Mouse (Mus musculus): ENCODE measurements around the gene Crim1. TPM values are rescaled to one million over a fixed set of nuclear protein-coding genes. Genes with fewer than 3 reads are reported as not detected.

Crim1 gene
- polyA plus RNA-seq, 1 experiment from 2014 or later: 9.4 TPM

DNA sequence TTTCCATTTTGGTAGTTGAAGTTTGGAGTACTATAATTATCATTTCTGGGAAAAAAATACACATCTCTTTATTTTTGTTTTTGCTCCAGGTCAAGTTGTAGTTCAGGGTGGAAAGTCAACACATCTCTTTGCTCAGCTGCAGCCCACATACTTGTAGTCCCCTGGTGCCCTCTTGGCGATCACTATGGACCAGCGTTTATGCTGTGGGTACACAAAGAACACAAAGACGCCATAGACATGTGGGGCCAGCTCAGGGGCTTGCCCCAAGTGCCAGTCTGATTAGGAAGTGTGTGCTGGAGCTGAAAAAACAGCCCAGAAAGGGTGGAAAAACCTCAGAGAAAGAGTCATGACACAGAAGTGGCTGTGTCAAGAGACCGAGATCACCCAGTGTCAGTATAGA, 68.5 kb downstream of the Crim1 start:
- Histone ChIP-seq H3K4me1 (ENCODE audit: control insufficient read depth, insufficient read depth, low read length) (peaks cover 6% of the 10 kb centered on the region; the same call in 1 of the 2 replicates), H3K27ac (ENCODE audit: low read depth, low read length) (no peak overlapping the region), H3K36me3 (ENCODE audit: control insufficient read depth, insufficient read depth, low read length) (no peaks in the 10 kb centered on the region), H3K4me2 (replicated peaks; ENCODE audit: low read depth, low read length) (no peak overlapping the region), H3K9ac (ENCODE audit: low read depth, low read length) (no peak overlapping the region), H3K27me3 (ENCODE audit: control insufficient read depth, insufficient read depth, low read length) (no peaks in the 10 kb centered on the region), H3K9me3 (ENCODE audit: control insufficient read depth, low read length) (no peaks in the 10 kb centered on the region), H3K4me3 (ENCODE audit: low read length) (no peak overlapping the region)
- 68% methylated on average over 4 of the region's 4 CpGs for WGBS
- ATAC-seq (ENCODE audit: low FRiP score, low TSS enrichment): no peak

DNA sequence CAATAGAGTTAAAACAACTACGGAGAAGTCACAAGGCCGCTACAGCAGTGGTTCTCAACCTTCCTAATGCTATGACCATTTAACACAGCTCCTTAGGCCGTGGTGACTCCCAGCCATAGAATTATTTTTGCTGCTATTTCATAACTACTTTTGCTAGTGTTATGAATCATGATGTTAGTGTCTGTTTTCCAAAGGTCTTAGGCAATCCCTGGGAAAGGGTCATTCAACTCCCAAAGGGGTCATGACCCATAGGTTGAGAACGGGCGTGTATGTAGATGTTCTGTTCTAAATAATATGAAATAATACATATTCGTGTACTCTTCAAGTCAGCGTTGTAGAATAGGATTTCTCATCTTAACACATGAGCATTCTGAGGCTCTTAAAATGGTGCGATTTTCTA, 69.3 kb downstream of the Crim1 start:
- WGBS: 94% methylated on average over 8 of the region's 8 CpGs
- no peaks in the 10 kb centered on the region for H3K27me3 ChIP-seq (ENCODE audit: control insufficient read depth, insufficient read depth, low read length)

DNA sequence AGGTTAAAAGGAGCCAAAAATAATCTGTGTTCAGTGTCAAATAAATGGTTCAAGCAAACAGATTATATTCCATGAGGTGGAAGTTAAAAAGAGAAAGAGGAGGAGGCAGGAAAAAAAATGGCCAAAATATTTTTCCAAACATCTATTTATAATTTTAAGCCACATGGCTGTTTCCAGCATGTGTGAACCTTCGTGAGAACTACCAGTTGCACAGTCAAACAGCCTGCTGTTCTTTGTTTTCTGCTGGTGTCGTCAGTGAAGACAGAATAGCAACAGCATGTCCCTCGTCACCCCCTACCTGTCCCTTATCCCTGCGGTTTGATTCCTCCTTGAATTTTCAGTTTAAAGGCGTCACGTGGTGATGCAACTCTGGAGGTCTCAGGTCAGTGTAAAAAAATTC, 70.0 kb downstream of the Crim1 start:
- Histone ChIP-seq H3K4me3 (ENCODE audit: low read length) (no peak overlapping the region), H3K4me2 (replicated peaks; ENCODE audit: low read depth, low read length) (no peak overlapping the region), H3K27me3 (ENCODE audit: control insufficient read depth, insufficient read depth, low read length) (no peaks in the 10 kb centered on the region), H3K36me3 (ENCODE audit: control insufficient read depth, insufficient read depth, low read length) (no peaks in the 10 kb centered on the region), H3K9ac (ENCODE audit: low read depth, low read length) (no peak overlapping the region), H3K9me3 (ENCODE audit: control insufficient read depth, low read length) (no peaks in the 10 kb centered on the region), H3K4me1 (ENCODE audit: control insufficient read depth, insufficient read depth, low read length) (peaks cover 6% of the 10 kb centered on the region; the same call in 1 of the 2 replicates), H3K27ac (ENCODE audit: low read depth, low read length) (no peak overlapping the region)
- no peak for ATAC-seq (ENCODE audit: low FRiP score, low TSS enrichment)
- 82% methylated on average over 6 of the region's 6 CpGs for WGBS

More for the DNA sequence above, 69.3 kb downstream of the Crim1 start:
- peaks cover 6% of the 10 kb centered on the region; the same call in 1 of the 2 replicates for H3K4me1 ChIP-seq (ENCODE audit: control insufficient read depth, insufficient read depth, low read length)
- no peaks in the 10 kb centered on the region for H3K36me3 ChIP-seq (ENCODE audit: control insufficient read depth, insufficient read depth, low read length)
- no peak overlapping the region for H3K4me2 ChIP-seq (replicated peaks; ENCODE audit: low read depth, low read length)
- no peak overlapping the region for H3K4me3 ChIP-seq (ENCODE audit: low read length)
- no peak overlapping the region for H3K9ac ChIP-seq (ENCODE audit: low read depth, low read length)
- no peak overlapping the region for H3K27ac ChIP-seq (ENCODE audit: low read depth, low read length)
- no peaks in the 10 kb centered on the region for H3K9me3 ChIP-seq (ENCODE audit: control insufficient read depth, low read length)
- ATAC-seq (ENCODE audit: low FRiP score, low TSS enrichment): no peak

DNA sequence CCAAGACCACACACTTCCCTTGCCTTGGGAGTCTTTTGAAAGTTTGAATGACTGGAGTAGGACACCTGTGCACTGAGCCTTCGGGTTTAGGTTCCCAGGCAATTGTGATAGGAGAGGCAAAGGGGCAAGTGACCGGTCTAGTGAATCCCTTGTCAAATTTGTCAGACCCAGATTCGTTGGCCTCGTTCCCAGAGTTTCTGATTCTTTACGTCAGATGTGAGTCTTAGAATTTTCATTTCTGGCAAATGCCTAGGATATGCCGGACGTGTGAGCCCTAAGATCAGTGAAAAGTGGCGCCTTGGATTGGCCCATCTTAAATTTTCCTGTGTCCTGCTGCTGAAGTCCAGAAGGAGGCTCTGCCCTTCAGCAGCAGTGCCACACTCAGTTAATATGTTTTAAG, 71.7 kb downstream of the Crim1 start:
- Histone ChIP-seq H3K4me3 (ENCODE audit: low read length) (no peak overlapping the region), H3K27me3 (ENCODE audit: control insufficient read depth, insufficient read depth, low read length) (no peaks in the 10 kb centered on the region), H3K36me3 (ENCODE audit: control insufficient read depth, insufficient read depth, low read length) (no peaks in the 10 kb centered on the region), H3K4me1 (ENCODE audit: control insufficient read depth, insufficient read depth, low read length) (peaks cover 6% of the 10 kb centered on the region; the same call in 1 of the 2 replicates), H3K9me3 (ENCODE audit: control insufficient read depth, low read length) (no peaks in the 10 kb centered on the region), H3K27ac (ENCODE audit: low read depth, low read length) (no peak overlapping the region), H3K4me2 (replicated peaks; ENCODE audit: low read depth, low read length) (no peak overlapping the region), H3K9ac (ENCODE audit: low read depth, low read length) (no peak overlapping the region)
- ATAC-seq (ENCODE audit: low FRiP score, low TSS enrichment): no peak
- WGBS: 78% methylated on average over 8 of the region's 8 CpGs

DNA sequence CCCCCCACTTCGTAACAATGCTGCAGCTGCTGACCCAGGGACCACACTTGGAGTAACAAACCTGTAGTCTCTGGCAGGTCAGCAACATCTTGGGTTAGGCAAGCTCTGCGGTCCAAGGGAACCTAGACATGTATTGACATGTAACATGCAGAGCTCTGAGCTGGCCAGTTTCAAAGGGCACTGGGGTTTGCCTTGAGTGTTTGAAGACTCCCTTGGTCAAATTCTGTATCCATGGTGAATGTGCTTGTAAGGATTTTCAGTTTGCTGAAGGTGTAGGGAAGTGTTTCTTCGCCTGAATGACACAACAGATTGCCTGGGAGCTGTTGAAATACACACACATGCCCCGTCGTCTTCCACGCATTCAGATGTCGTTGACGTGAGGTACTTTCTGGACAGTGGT, 72.1 kb downstream of the Crim1 start:
- Histone ChIP-seq H3K36me3 (ENCODE audit: control insufficient read depth, insufficient read depth, low read length) (no peaks in the 10 kb centered on the region), H3K9ac (ENCODE audit: low read depth, low read length) (no peak overlapping the region), H3K9me3 (ENCODE audit: control insufficient read depth, low read length) (no peaks in the 10 kb centered on the region), H3K27ac (ENCODE audit: low read depth, low read length) (no peak overlapping the region), H3K4me1 (ENCODE audit: control insufficient read depth, insufficient read depth, low read length) (peaks cover 6% of the 10 kb centered on the region; the same call in 1 of the 2 replicates), H3K4me2 (replicated peaks; ENCODE audit: low read depth, low read length) (no peak overlapping the region), H3K4me3 (ENCODE audit: low read length) (no peak overlapping the region), H3K27me3 (ENCODE audit: control insufficient read depth, insufficient read depth, low read length) (no peaks in the 10 kb centered on the region)
- ATAC-seq (ENCODE audit: low FRiP score, low TSS enrichment): no peak
- 75% methylated on average over 8 of the region's 8 CpGs for WGBS

DNA sequence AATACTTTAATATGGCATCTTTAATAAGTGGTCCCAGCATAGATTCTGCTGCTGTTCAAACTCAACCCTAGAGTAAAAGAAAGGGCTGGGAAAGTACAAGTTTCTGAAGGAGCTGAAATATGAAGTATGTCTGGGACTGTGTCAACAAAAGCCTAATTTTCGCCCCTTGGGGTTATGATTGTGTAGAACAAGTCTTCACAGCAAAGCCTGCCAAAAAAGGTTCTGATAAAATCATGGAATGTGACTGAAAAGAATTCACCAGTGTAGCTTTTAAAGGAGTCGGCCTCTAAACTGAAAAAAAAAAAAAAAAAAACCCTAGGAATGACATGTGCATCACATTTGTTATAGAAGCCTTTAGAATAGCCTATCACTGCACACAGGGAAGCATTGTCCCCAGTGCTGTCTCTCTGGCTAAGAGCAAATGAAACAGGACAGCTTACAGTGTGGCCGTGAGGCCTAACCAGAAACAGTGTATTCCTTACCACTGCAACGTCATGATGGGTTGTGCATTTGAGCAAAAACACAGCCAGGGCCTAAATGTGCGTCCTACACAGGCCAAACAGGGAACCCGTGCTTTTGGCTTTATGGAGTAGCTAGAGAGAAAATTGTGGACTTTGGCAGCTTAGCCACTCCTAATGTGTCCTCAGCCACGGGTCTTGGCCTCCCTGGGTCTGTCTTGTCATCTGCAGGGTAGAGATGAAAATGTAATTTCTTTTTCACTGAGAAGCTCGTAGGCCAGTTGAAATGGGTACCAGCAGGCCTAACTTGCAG, 72.8 kb downstream of the Crim1 start:
- WGBS: 73% methylated on average over 8 of the region's 8 CpGs
- ATAC-seq (ENCODE audit: low FRiP score, low TSS enrichment): no peak
- H3K9ac ChIP-seq (ENCODE audit: low read depth, low read length): no peak overlapping the region
- H3K4me2 ChIP-seq (replicated peaks; ENCODE audit: low read depth, low read length): no peak overlapping the region
- no peaks in the 10 kb centered on the region for H3K36me3 ChIP-seq (ENCODE audit: control insufficient read depth, insufficient read depth, low read length)
- no peak overlapping the region for H3K4me3 ChIP-seq (ENCODE audit: low read length)
- H3K27ac ChIP-seq (ENCODE audit: low read depth, low read length): no peak overlapping the region
- H3K4me1 ChIP-seq (ENCODE audit: control insufficient read depth, insufficient read depth, low read length): peaks cover 6% of the 10 kb centered on the region; the same call in 1 of the 2 replicates
- H3K9me3 ChIP-seq (ENCODE audit: control insufficient read depth, low read length): no peaks in the 10 kb centered on the region
- H3K27me3 ChIP-seq (ENCODE audit: control insufficient read depth, insufficient read depth, low read length): no peaks in the 10 kb centered on the region

DNA sequence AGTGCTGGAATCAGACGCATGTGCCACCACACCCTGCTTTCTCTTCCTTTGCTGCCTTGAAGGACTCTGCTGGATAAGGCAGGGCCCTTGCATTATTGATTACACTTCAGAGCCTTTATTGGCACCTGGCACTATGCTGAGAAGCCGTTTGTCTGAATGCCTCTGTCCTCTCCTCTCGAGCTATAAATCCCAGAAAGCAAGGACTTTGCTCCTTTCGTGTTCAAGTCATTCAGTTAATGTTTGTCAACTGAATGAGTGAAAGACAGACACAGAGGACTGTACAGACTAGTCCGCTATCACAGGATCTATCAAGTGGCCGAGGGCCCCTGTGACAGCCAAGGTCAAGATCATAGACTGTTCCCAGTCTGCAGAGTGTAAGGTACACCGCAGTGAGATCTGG, 73.8 kb downstream of the Crim1 start:
- 68% methylated on average over 7 of the region's 7 CpGs for WGBS
- H3K4me3 ChIP-seq (ENCODE audit: low read length): no peak overlapping the region
- H3K4me2 ChIP-seq (replicated peaks; ENCODE audit: low read depth, low read length): no peak overlapping the region
- no peaks in the 10 kb centered on the region for H3K27me3 ChIP-seq (ENCODE audit: control insufficient read depth, insufficient read depth, low read length)
- no peaks in the 10 kb centered on the region for H3K9me3 ChIP-seq (ENCODE audit: control insufficient read depth, low read length)
- H3K27ac ChIP-seq (ENCODE audit: low read depth, low read length): no peak overlapping the region
- H3K9ac ChIP-seq (ENCODE audit: low read depth, low read length): no peak overlapping the region
- no peaks in the 10 kb centered on the region for H3K36me3 ChIP-seq (ENCODE audit: control insufficient read depth, insufficient read depth, low read length)
- ATAC-seq (ENCODE audit: low FRiP score, low TSS enrichment): no peak
- peaks cover 6% of the 10 kb centered on the region; the same call in 1 of the 2 replicates for H3K4me1 ChIP-seq (ENCODE audit: control insufficient read depth, insufficient read depth, low read length)

DNA sequence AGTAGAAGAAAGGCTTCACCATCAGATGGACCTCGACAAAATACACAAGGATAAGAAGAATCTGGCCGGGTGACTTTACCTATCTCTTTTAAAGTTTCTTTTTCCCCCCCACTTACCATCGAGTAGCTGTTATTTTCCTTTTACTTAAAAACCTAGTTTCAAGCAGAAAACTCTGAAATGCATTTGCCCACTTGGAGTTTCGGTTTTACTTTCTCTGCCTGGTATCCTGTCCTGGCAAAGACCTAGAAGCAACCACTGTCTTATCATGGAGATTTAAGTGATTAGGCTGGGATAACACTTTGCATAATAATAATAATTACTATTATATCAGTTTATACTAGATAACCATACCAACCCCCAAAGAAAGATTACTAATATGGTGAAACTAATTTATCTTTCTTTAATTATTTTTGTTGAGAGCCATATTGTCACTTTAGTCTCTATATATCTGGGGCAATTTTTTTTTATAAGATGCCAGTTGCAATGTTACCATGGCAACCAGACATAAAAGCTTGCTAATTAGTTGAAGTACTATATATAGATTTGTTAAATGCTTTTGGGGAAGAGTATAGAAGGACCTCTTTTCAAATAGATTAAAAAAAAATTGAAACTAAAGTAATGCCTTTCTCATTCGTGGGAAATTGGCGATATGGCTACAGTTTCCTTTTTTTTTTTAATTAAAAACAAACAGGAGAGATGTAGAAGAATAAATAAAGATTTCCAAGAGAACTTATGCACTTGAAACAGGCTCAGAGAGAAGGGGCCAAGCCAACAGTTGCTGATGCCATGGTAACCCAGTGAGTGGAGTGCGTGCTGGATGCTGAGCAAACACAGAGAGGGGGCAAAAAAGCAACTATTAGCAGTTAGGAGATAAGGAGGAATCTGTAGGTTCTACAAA, 74.8 kb downstream of the Crim1 start:
- Histone ChIP-seq H3K27ac (ENCODE audit: low read depth, low read length) (no peak overlapping the region), H3K4me2 (replicated peaks; ENCODE audit: low read depth, low read length) (no peak overlapping the region), H3K36me3 (ENCODE audit: control insufficient read depth, insufficient read depth, low read length) (no peaks in the 10 kb centered on the region), H3K9me3 (ENCODE audit: control insufficient read depth, low read length) (no peaks in the 10 kb centered on the region), H3K4me1 (ENCODE audit: control insufficient read depth, insufficient read depth, low read length) (peaks cover 6% of the 10 kb centered on the region; the same call in 1 of the 2 replicates), H3K4me3 (ENCODE audit: low read length) (no peak overlapping the region), H3K9ac (ENCODE audit: low read depth, low read length) (no peak overlapping the region), H3K27me3 (ENCODE audit: control insufficient read depth, insufficient read depth, low read length) (no peaks in the 10 kb centered on the region)
- ATAC-seq (ENCODE audit: low FRiP score, low TSS enrichment): no peak
- 87% methylated on average over 7 of the region's 7 CpGs for WGBS

DNA sequence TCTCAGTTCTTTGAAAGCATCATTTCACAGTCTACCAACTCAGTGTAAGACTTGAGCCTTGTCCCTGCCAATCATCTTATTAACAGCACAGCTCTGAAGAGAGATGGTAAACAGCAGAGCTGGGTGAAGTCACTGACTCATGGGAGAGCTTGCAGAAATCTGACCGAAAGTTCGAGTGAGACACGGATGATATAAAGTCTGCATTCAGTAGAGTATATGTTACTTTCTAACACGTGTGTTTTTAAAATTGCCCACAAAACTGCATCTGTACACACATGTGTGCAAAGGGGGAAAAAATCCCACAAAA, 75.4 kb downstream of the Crim1 start:
- Histone ChIP-seq H3K4me3 (ENCODE audit: low read length) (no peak overlapping the region), H3K9ac (ENCODE audit: low read depth, low read length) (no peak overlapping the region), H3K27ac (ENCODE audit: low read depth, low read length) (no peak overlapping the region), H3K4me1 (ENCODE audit: control insufficient read depth, insufficient read depth, low read length) (peaks cover 6% of the 10 kb centered on the region; the same call in 1 of the 2 replicates), H3K9me3 (ENCODE audit: control insufficient read depth, low read length) (no peaks in the 10 kb centered on the region), H3K4me2 (replicated peaks; ENCODE audit: low read depth, low read length) (no peak overlapping the region), H3K27me3 (ENCODE audit: control insufficient read depth, insufficient read depth, low read length) (no peaks in the 10 kb centered on the region), H3K36me3 (ENCODE audit: control insufficient read depth, insufficient read depth, low read length) (no peaks in the 10 kb centered on the region)
- 80% methylated on average over 4 of the region's 4 CpGs for WGBS
- no peak for ATAC-seq (ENCODE audit: low FRiP score, low TSS enrichment)
